ENCODE assay signal across 13 mouse cellular contexts in genomic region chr11:118424621-118425335, GRCm38 (mm10). TPM values are rescaled to one million over a fixed set of nuclear protein-coding genes. Genes with fewer than 3 reads are reported as not detected.
DNase-seq lines count a peak whose midpoint lies in the region; ATAC-seq and TF ChIP-seq lines count a peak whose summit lies in the region.
"Had no signal": no experiment of that assay in that cellular context is flagged by ENCODE, and none has a peak within 500 bp of the region (broad histone marks: within the 10 kb centered on the region; RNA-seq: fewer than 3 reads in every experiment).

No protein-coding gene starts in this region.

- H3K9me3 ChIP-seq in heart, embryonic 11.5 days (replicated peaks; ENCODE audit: control insufficient read depth, low read length) = no peaks in the 10 kb centered on the region

- H3K4me3 ChIP-seq in heart, embryonic 11.5 days (ENCODE audit: low read depth, low read length) = no peak overlapping the region
- H3K4me3 ChIP-seq in liver, adult 2 months (ENCODE audit: insufficient read depth, low read depth, low read length) = no peak overlapping the region

- no peak overlapping the region for H3K4me2 ChIP-seq in heart, embryonic 11.5 days

- DNase-seq in adrenal gland, postnatal 10 days = peak; percentile 31
- DNase-seq in adrenal gland, postnatal 25 days = no peak
- DNase-seq in heart, adult 9 months (ENCODE audit: low spot score in 2 of 2) = peak; percentile 60 to 61
- DNase-seq in liver, adult 2 months (ENCODE audit: extremely low read depth, low read depth, low spot score) = peak; percentile 33
- DNase-seq in liver (no peak), A20 (ENCODE audit: low read depth, low spot score) (peak; percentile 22)
- no peak for DNase-seq in left cerebral cortex, adult 9 months (ENCODE audit: low spot score in 2 of 2)
- DNase-seq: adrenal gland, adult 2 months; cerebellum, adult 11 months; spleen, adult 18-20 months; thymus, adult 18-20 months had no signal

- no peak for ATAC-seq in heart, embryonic 11.5 days (replicated peaks; ENCODE audit: insufficient number of reproducible peaks, low FRiP score, low TSS enrichment)

- no peaks in the 10 kb centered on the region for H3K36me3 ChIP-seq in heart, embryonic 11.5 days (ENCODE audit: control insufficient read depth, insufficient read depth, low read length)
- no peaks in the 10 kb centered on the region for H3K36me3 ChIP-seq in liver, adult 2 months (ENCODE audit: control insufficient read depth, insufficient read depth, low read length)

- no peak for TF ChIP-seq CTCF in liver, adult 2 months (IDR thresholded peaks at IDR 0.05; ENCODE audit: low read depth, low read length)

- no peaks in the 10 kb centered on the region for H3K79me2 ChIP-seq in liver, adult 2 months (ENCODE audit: control insufficient read depth, insufficient read depth, low read length)

- no peak overlapping the region for H3K27ac ChIP-seq in heart, embryonic 11.5 days (ENCODE audit: low read depth, low read length)
- peak overlapping the region; percentile 32 for H3K27ac ChIP-seq in liver, adult 2 months (replicated peaks; ENCODE audit: insufficient read depth, low read depth, low read length)

- TF ChIP-seq POLR2A in liver, adult 2 months (IDR thresholded peaks at IDR 0.05; ENCODE audit: extremely low read depth, insufficient read depth, low read length) = no peak

- H3K9ac ChIP-seq in heart, embryonic 11.5 days (ENCODE audit: low read depth, low read length) = no peak overlapping the region
- no peak overlapping the region for H3K9ac ChIP-seq in liver, adult 2 months (ENCODE audit: low read depth, low read length)

- peaks cover 24% of the 10 kb centered on the region for H3K4me1 ChIP-seq in heart, embryonic 11.5 days (ENCODE audit: control insufficient read depth, insufficient read depth, low read length)
- H3K4me1 ChIP-seq in liver, adult 2 months (ENCODE audit: control insufficient read depth, insufficient read depth, low read length) = peaks cover 15% of the 10 kb centered on the region; the same call in 1 of the 2 replicates

- 45% methylated on average over 13 of the region's 13 CpGs for WGBS in heart, embryonic 11.5 days (ENCODE audit: insufficient replicate concordance)
- WGBS in liver, adult 2 months = 61% methylated on average over 13 of the region's 13 CpGs

- H3K27me3 ChIP-seq in heart, embryonic 11.5 days (ENCODE audit: control insufficient read depth, insufficient read depth, low read length) = peaks cover 4% of the 10 kb centered on the region; the same call in 1 of the 2 replicates
- no peaks in the 10 kb centered on the region for H3K27me3 ChIP-seq in liver, adult 2 months (ENCODE audit: control insufficient read depth, insufficient read depth, low read length)

RNA-seq across cellular contexts. Expression of gene C1qtnf1, which starts 3.2 kb away (rescaled TPM):
- total RNA-seq in adrenal gland, postnatal 10 days (2021) = 10 to 100 TPM; 27.7 to 28.7 TPM
- 11.8 and 18.8 TPM in 2 replicates for total RNA-seq in adrenal gland, postnatal 25 days (2021)
- 2.7 and 4.2 TPM in 2 replicates for polyA plus RNA-seq in heart, embryonic 11.5 days (2014; fragmentation: Nextera tagmentation; extraction: Ambion mirVana)
- 6.6 and 9.9 TPM in 2 replicates for total RNA-seq in liver, adult 2 months (2014; rRNA removed)
- 8.1 and 9.2 TPM in 2 replicates for polyA plus RNA-seq in liver, adult 2 months (2012; rRNA removed)
- total RNA-seq: megakaryocyte progenitor cell, adult 5-6 weeks had no signal

RNA-seq across cellular contexts. Expression of gene Cant1, which starts 5.9 kb away (rescaled TPM):
- total RNA-seq in adrenal gland, postnatal 10 days (2021) = 10 to 100 TPM; 29.7 to 29.8 TPM
- 35.1 and 40.1 TPM in 2 replicates for total RNA-seq in adrenal gland, postnatal 25 days (2021)
- 16.0 and 17.1 TPM in 2 replicates for polyA plus RNA-seq in heart, embryonic 11.5 days (2014; fragmentation: Nextera tagmentation; extraction: Ambion mirVana)
- 11.4 and 16.4 TPM in 2 replicates for total RNA-seq in liver, adult 2 months (2014; rRNA removed)
- 23.0 and 25.7 TPM in 2 replicates for polyA plus RNA-seq in liver, adult 2 months (2012; rRNA removed)

RNA-seq across cellular contexts. Expression of gene Lgals3bp, which starts 22.9 kb away (rescaled TPM):
- total RNA-seq in adrenal gland, postnatal 10 days (2021) = 10 to 100 TPM; 55.4 to 58.3 TPM
- total RNA-seq in adrenal gland, postnatal 25 days (2021) = 57.9 and 86.6 TPM in 2 replicates
- 3.1 and 3.8 TPM in 2 replicates for polyA plus RNA-seq in heart, embryonic 11.5 days (2014; fragmentation: Nextera tagmentation; extraction: Ambion mirVana)
- total RNA-seq in liver, adult 2 months (2014; rRNA removed) = 20.2 and 23.9 TPM in 2 replicates
- polyA plus RNA-seq in liver, adult 2 months (2012; rRNA removed) = 136 and 216 TPM in 2 replicates

RNA-seq across cellular contexts. Expression of gene Engase, which starts 51.9 kb away (rescaled TPM):
- total RNA-seq in adrenal gland, postnatal 10 days (2021) = 10 to 100 TPM; 12.7 to 16.3 TPM
- total RNA-seq in adrenal gland, postnatal 25 days (2021) = 19.0 and 32.0 TPM in 2 replicates
- polyA plus RNA-seq in heart, embryonic 11.5 days (2014; fragmentation: Nextera tagmentation; extraction: Ambion mirVana) = 3.9 and 4.3 TPM in 2 replicates
- 3.0 and 3.6 TPM in 2 replicates for total RNA-seq in liver, adult 2 months (2014; rRNA removed)
- 8.1 and 8.3 TPM in 2 replicates for polyA plus RNA-seq in liver, adult 2 months (2012; rRNA removed)

Comparison
In these comparisons a context has a peak if more than half of its experiments do, and no peak if none do; other contexts are left out.
1. DNase-seq: peak in adrenal gland, postnatal 10 days (single experiment), heart, adult 9 months (2 of 2), liver, adult 2 months (single experiment) and A20 (single experiment); none in adrenal gland, postnatal 25 days (single experiment), liver (single experiment) and left cerebral cortex, adult 9 months (0 of 2).